Mouse (Mus musculus) kidney, postnatal 0 days (tissue): Measurements from ENCODE around the gene Reck. TPM values are rescaled to one million over a fixed set of nuclear protein-coding genes. Genes with fewer than 3 reads are reported as not detected.
A peak's percentile ranks its signal among the peaks of the same experiment; 100 is the strongest.

Experiments
- ATAC-seq: fragments of 200-750 bp; cut with Nextera tagmentation; replicated peaks from 2 replicates; pipeline ENCODE4 v1.8.0; 2017; ENCODE audit warnings: low read depth, moderate number of reproducible peaks, moderate TSS enrichment, moderate library complexity; ENCODE audit not compliant: low FRiP score
- DNase-seq: peaks from one replicate; pipeline ENCODE4 v3.0.0-alpha.2; 2016; ENCODE audit warnings: low spot score
- H3K27ac ChIP-seq: fragments of 300-500 bp; sonication (generic); 2 replicates; pipeline ENCODE4 v1.5.1; 2014; ENCODE audit warnings: mild to moderate bottlenecking
- H3K27me3 ChIP-seq: fragments of 300-500 bp; sonication (generic); 2 replicates; pipeline ENCODE4 v1.6.1; 2014; ENCODE audit warnings: low read length, mixed read lengths; ENCODE audit not compliant: insufficient read depth
- H3K36me3 ChIP-seq: fragments of 300-500 bp; sonication (generic); 2 replicates; pipeline ENCODE4 v1.6.1; 2014; ENCODE audit warnings: low read length, mixed read lengths; ENCODE audit not compliant: insufficient read depth
- H3K4me1 ChIP-seq: fragments of 300-500 bp; sonication (generic); replicated peaks from 2 replicates; pipeline ENCODE4 v1.6.1; 2014; ENCODE audit warnings: antibody characterized with exemption, low read length, mixed read lengths; ENCODE audit not compliant: insufficient read depth
- H3K4me2 ChIP-seq: fragments of 300-500 bp; sonication (generic); 2 replicates; pipeline ENCODE4 v1.6.1; 2014; ENCODE audit warnings: mild to moderate bottlenecking, low read length, moderate library complexity, mixed read lengths
- H3K4me3 ChIP-seq: fragments of 300-500 bp; sonication (generic); replicated peaks from 2 replicates; pipeline ENCODE4 v1.5.1; 2014; ENCODE audit warnings: low read depth, low read length
- H3K9ac ChIP-seq: fragments of 300-500 bp; sonication (generic); 2 replicates; pipeline ENCODE4 v1.6.1; 2014; ENCODE audit warnings: low read depth, low read length
- H3K9me3 ChIP-seq: fragments of 300-500 bp; sonication (generic); replicated peaks from 2 replicates; pipeline ENCODE4 v1.6.1; 2016; ENCODE audit warnings: low read length, inconsistent platforms, mixed read lengths
- CTCF ChIP-seq: IDR thresholded peaks from 2 replicates; pipeline ENCODE4 v1.5.1; 2016; ENCODE audit warnings: antibody characterized with exemption, low read depth, mild to moderate bottlenecking, moderate library complexity
- WGBS: fragments of 180-500 bp; shearing (Covaris S2); extraction: QIAGEN DNeasy Blood & Tissue Kit; methylation state at CpG from one replicate; pipeline ENCODE4 v1.1.7; 2014; 5-methylcytosine and 5-hydroxymethylcytosine counted together
- polyA plus RNA-seq: library from polyadenylated mRNA; unstranded; fragments of >200 nt; fragmentation: Nextera tagmentation; extraction: Ambion mirVana; gene quantifications from 2 replicates; pipeline ENCODE4 v1.2.1, GENCODE M21; 2015

Gene Reck
- polyA plus RNA-seq, 1 experiment from 2014 or later: 20.2 TPM

DNA sequence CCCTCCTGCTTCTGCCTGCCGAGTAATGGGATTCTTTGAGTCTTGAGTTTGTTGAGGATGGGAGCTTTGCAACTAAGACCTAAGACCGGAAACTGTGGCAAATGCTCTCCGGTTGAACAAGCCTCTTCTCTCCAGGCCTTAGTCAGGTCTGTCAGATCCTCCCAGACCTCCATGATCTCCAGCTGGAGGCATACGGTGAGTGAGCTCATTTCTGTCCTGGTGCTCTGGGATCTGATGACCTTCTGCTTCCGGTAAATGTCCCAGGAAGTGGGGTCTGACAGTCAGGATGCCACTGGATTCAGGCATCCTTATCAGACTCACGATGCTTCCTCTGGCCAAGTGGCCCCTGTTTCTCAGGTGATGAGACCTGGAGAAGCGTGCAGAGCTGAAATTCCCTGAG lies 105.9 kb downstream of the Reck start:
- 85% methylated on average over 7 of the region's 7 CpGs for WGBS
- no peak for DNase-seq

GRCm38 (mm10) chr4:43982053-43982732 lies 106.9 kb downstream of the Reck start:
- DNase-seq (peak; percentile 96), ATAC-seq (peak; percentile 87)
- peak overlapping the region; percentile 24 for H3K9ac ChIP-seq
- peak overlapping the region; percentile 11; the same call in 1 of the 2 replicates for H3K4me3 ChIP-seq
- H3K9me3 ChIP-seq: no peaks in the 10 kb centered on the region
- H3K36me3 ChIP-seq: no peaks in the 10 kb centered on the region
- H3K27ac ChIP-seq: no peak overlapping the region
- 2% methylated on average over 24 of the region's 24 CpGs for WGBS
- peaks cover 5% of the 10 kb centered on the region; the same call in 1 of the 2 replicates for H3K4me1 ChIP-seq
- peak; percentile 98 for TF ChIP-seq CTCF
- H3K27me3 ChIP-seq: no peaks in the 10 kb centered on the region
- H3K4me2 ChIP-seq: peak overlapping the region; percentile 49

More for the DNA sequence above, 105.9 kb downstream of the Reck start:
- Histone ChIP-seq H3K4me2 (no peak overlapping the region), H3K27ac (no peak overlapping the region), H3K4me1 (peaks cover 5% of the 10 kb centered on the region; the same call in 1 of the 2 replicates), H3K27me3 (no peaks in the 10 kb centered on the region), H3K36me3 (no peaks in the 10 kb centered on the region), H3K9me3 (no peaks in the 10 kb centered on the region), H3K4me3 (no peak overlapping the region), H3K9ac (no peak overlapping the region)
- no peak for ATAC-seq
- no peak for TF ChIP-seq CTCF

DNA sequence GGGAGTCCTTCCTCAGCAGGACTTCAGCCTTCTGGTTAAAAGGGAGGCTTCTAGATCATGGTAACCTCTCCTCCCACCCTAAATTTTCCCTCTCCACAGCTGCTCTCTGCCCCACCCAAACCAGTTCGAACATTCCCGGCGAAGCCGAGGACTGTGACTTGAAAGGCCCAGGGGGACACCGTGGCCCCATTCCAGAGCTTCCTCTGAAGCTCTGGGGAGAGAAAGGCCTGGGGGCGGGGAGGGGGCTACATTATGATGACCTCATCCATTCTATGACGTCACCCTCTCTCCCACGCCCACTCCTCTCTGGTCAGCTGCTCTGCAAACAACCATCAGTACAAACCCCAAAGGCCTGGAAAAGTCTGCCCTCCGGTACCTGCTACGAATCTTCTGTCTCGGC lies 107.9 kb downstream of the Reck start, which contains the start of gene Ccin:
Gene Ccin (plus strand): TSS at position 303 of the 400 bp plus-strand sequence.
- Histone ChIP-seq H3K9ac (peak within 1 kb of the TSS; percentile 24), H3K27ac (no peak within 1 kb of the TSS), H3K4me1 (peaks cover 5% of the 10 kb centered on the region; the same call in 1 of the 2 replicates), H3K9me3 (no peaks in the 10 kb centered on the region), H3K36me3 (no peaks in the 10 kb centered on the region), H3K4me3 (peak within 1 kb of the TSS; percentile 11; the same call in 1 of the 2 replicates), H3K27me3 (no peaks in the 10 kb centered on the region), H3K4me2 (peak within 1 kb of the TSS; percentile 49)
- TF ChIP-seq CTCF: no peak
- ATAC-seq (no peak), DNase-seq (no peak)
- 82% methylated on average over 11 of the region's 11 CpGs for WGBS

- no peak for ATAC-seq
- no peak overlapping the region for H3K27ac ChIP-seq
- no peaks in the 10 kb centered on the region for H3K27me3 ChIP-seq
- H3K4me1 ChIP-seq: peaks cover 1% of the 10 kb centered on the region; the same call in 1 of the 2 replicates
- 91% methylated on average over 22 of the region's 22 CpGs for WGBS
- no peak for TF ChIP-seq CTCF
- H3K4me2 ChIP-seq: no peak overlapping the region
- no peak overlapping the region for H3K9ac ChIP-seq
- H3K9me3 ChIP-seq: no peaks in the 10 kb centered on the region
- no peaks in the 10 kb centered on the region for H3K36me3 ChIP-seq
- no peak for DNase-seq
- H3K4me3 ChIP-seq: no peak overlapping the region
These were observed 108.4 kb downstream of the Reck start for GRCm38 (mm10) chr4:43983756-43984155.

DNA sequence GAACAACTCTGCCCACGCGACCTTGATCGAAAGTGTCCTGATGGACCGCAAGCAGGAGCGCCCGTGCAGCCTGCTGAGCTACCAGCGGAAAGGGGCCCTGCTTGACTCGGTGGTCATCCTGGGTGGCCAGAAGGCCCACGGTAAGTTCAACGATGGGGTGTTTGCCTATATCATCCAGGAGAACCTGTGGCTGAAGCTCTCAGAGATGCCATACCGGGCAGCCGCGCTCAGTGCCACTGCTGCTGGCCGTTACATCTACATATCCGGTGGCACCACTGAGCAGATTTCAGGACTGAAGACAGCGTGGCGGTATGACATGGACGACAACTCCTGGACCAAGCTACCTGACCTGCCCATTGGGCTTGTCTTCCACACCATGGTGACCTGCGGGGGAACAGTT lies 109.0 kb downstream of the Reck start:
- WGBS: 94% methylated on average over 19 of the region's 19 CpGs
- no peak for ATAC-seq
- no peak overlapping the region for H3K9ac ChIP-seq
- no peaks in the 10 kb centered on the region for H3K27me3 ChIP-seq
- H3K9me3 ChIP-seq: no peaks in the 10 kb centered on the region
- H3K4me2 ChIP-seq: no peak overlapping the region
- no peaks in the 10 kb centered on the region for H3K4me1 ChIP-seq
- H3K27ac ChIP-seq: no peak overlapping the region
- TF ChIP-seq CTCF: no peak
- no peak overlapping the region for H3K4me3 ChIP-seq
- H3K36me3 ChIP-seq: no peaks in the 10 kb centered on the region
- DNase-seq: no peak

GRCm38 (mm10) chr4:43988976-43989375 lies 113.6 kb downstream of the Reck start:
- no peak for TF ChIP-seq CTCF
- Histone ChIP-seq H3K9me3 (no peaks in the 10 kb centered on the region), H3K9ac (no peak overlapping the region), H3K4me3 (no peak overlapping the region), H3K27ac (no peak overlapping the region), H3K4me1 (no peaks in the 10 kb centered on the region), H3K27me3 (no peaks in the 10 kb centered on the region), H3K4me2 (no peak overlapping the region), H3K36me3 (no peaks in the 10 kb centered on the region)
- DNase-seq: no peak
- 88% methylated on average over 3 of the region's 3 CpGs for WGBS
- ATAC-seq: no peak
